Mouse (Mus musculus): ENCODE data around the gene Gna14. TPM values are rescaled to one million over a fixed set of nuclear protein-coding genes. Genes with fewer than 3 reads are reported as not detected.

Gna14 gene
- total and polyA plus RNA-seq, 2 experiments, result 1.7 to 2.7 TPM

GRCm38 (mm10) chr19:16436335-16437169 lies 990 bp downstream of the Gna14 start:
- WGBS, result 17% methylated on average over 61 of the region's 61 CpGs
- TF ChIP-seq POLR2A (IDR thresholded peaks at IDR 0.05; ENCODE audit: extremely low read depth, insufficient read depth, low read length), result no peak
- TF ChIP-seq CTCF (IDR thresholded peaks at IDR 0.05; ENCODE audit: low read depth, low read length), result no peak
- H3K9ac ChIP-seq (ENCODE audit: low read depth, low read length), result peak overlapping the region; percentile 24
- no peaks in the 10 kb centered on the region for H3K36me3 ChIP-seq (ENCODE audit: control insufficient read depth, insufficient read depth, low read length)
- H3K27ac ChIP-seq (replicated peaks; ENCODE audit: insufficient read depth, low read depth, low read length), result no peak overlapping the region
- peaks cover 9% of the 10 kb centered on the region for H3K4me1 ChIP-seq (ENCODE audit: control insufficient read depth, insufficient read depth, low read length)
- no peak for DNase-seq (ENCODE audit: extremely low read depth, low read depth, low spot score)
- no peaks in the 10 kb centered on the region for H3K79me2 ChIP-seq (ENCODE audit: control insufficient read depth, insufficient read depth, low read length)
- peak overlapping the region; percentile 51 for H3K4me3 ChIP-seq (ENCODE audit: insufficient read depth, low read depth, low read length)
- no peaks in the 10 kb centered on the region for H3K27me3 ChIP-seq (ENCODE audit: control insufficient read depth, insufficient read depth, low read length)

- TF ChIP-seq CTCF (IDR thresholded peaks at IDR 0.05; ENCODE audit: low read depth, low read length) (no peak), POLR2A (IDR thresholded peaks at IDR 0.05; ENCODE audit: extremely low read depth, insufficient read depth, low read length) (no peak)
- Histone ChIP-seq H3K36me3 (ENCODE audit: control insufficient read depth, insufficient read depth, low read length) (no peaks in the 10 kb centered on the region), H3K27me3 (ENCODE audit: control insufficient read depth, insufficient read depth, low read length) (no peaks in the 10 kb centered on the region), H3K27ac (replicated peaks; ENCODE audit: insufficient read depth, low read depth, low read length) (no peak overlapping the region), H3K4me3 (ENCODE audit: insufficient read depth, low read depth, low read length) (peak overlapping the region; percentile 51), H3K4me1 (ENCODE audit: control insufficient read depth, insufficient read depth, low read length) (peaks cover 9% of the 10 kb centered on the region), H3K9ac (ENCODE audit: low read depth, low read length) (peak overlapping the region; percentile 24; the same call in 1 of the 2 replicates), H3K79me2 (ENCODE audit: control insufficient read depth, insufficient read depth, low read length) (no peaks in the 10 kb centered on the region)
- DNase-seq (ENCODE audit: extremely low read depth, low read depth, low spot score), result no peak
- WGBS, result 95% methylated on average over 4 of the region's 4 CpGs
Measured at GRCm38 (mm10) chr19:16437170-16437483, 1.6 kb downstream of the Gna14 start.

DNA sequence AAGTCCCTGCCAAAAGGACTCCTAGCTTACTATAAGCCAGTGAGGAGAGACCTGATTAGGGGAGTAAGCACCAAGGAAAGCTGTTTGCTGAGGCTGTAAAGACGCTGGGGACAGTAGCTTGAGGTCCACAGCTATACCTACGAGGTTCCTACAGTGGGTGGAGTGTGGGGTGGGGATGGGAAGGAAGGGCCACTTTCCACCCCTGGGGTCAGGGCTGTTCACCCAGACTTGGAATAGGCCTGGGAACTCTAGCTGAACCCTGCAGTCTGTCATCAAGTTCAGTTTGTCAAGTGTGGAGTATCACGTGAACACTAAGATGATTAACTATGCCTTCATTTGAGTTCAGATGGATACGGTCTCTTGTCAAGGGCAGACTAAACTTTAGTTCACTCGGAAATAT lies 2.3 kb downstream of the Gna14 start:
- no peaks in the 10 kb centered on the region for H3K27me3 ChIP-seq (ENCODE audit: control insufficient read depth, insufficient read depth, low read length)
- peak overlapping the region; percentile 20; the same call in 1 of the 2 replicates for H3K27ac ChIP-seq (replicated peaks; ENCODE audit: insufficient read depth, low read depth, low read length)
- no peak for TF ChIP-seq CTCF (IDR thresholded peaks at IDR 0.05; ENCODE audit: low read depth, low read length)
- TF ChIP-seq POLR2A (IDR thresholded peaks at IDR 0.05; ENCODE audit: extremely low read depth, insufficient read depth, low read length), result no peak
- no peaks in the 10 kb centered on the region for H3K79me2 ChIP-seq (ENCODE audit: control insufficient read depth, insufficient read depth, low read length)
- peaks cover 9% of the 10 kb centered on the region for H3K4me1 ChIP-seq (ENCODE audit: control insufficient read depth, insufficient read depth, low read length)
- peak; percentile 74 for DNase-seq (ENCODE audit: extremely low read depth, low read depth, low spot score)
- no peak overlapping the region for H3K4me3 ChIP-seq (ENCODE audit: insufficient read depth, low read depth, low read length)
- H3K9ac ChIP-seq (ENCODE audit: low read depth, low read length), result no peak overlapping the region
- WGBS, result 71% methylated on average over 5 of the region's 5 CpGs
- H3K36me3 ChIP-seq (ENCODE audit: control insufficient read depth, insufficient read depth, low read length), result no peaks in the 10 kb centered on the region

- no peak for DNase-seq (ENCODE audit: extremely low read depth, low read depth, low spot score)
Measured at GRCm38 (mm10) chr19:16439278-16439677, 3.7 kb downstream of the Gna14 start.

GRCm38 (mm10) chr19:16439834-16440233 lies 4.3 kb downstream of the Gna14 start:
- H3K9ac ChIP-seq (ENCODE audit: low read depth, low read length), result no peak overlapping the region
- no peaks in the 10 kb centered on the region for H3K36me3 ChIP-seq (ENCODE audit: control insufficient read depth, insufficient read depth, low read length)
- no peak overlapping the region for H3K4me3 ChIP-seq (ENCODE audit: insufficient read depth, low read depth, low read length)
- no peak for TF ChIP-seq CTCF (IDR thresholded peaks at IDR 0.05; ENCODE audit: low read depth, low read length)
- no peak for TF ChIP-seq POLR2A (IDR thresholded peaks at IDR 0.05; ENCODE audit: extremely low read depth, insufficient read depth, low read length)
- H3K27ac ChIP-seq (replicated peaks; ENCODE audit: insufficient read depth, low read depth, low read length), result peak overlapping the region; percentile 2; the same call in 1 of the 2 replicates
- WGBS, result 87% methylated on average over 13 of the region's 13 CpGs
- peaks cover 9% of the 10 kb centered on the region for H3K4me1 ChIP-seq (ENCODE audit: control insufficient read depth, insufficient read depth, low read length)
- no peaks in the 10 kb centered on the region for H3K79me2 ChIP-seq (ENCODE audit: control insufficient read depth, insufficient read depth, low read length)
- no peak for DNase-seq (ENCODE audit: extremely low read depth, low read depth, low spot score)
- H3K27me3 ChIP-seq (ENCODE audit: control insufficient read depth, insufficient read depth, low read length), result no peaks in the 10 kb centered on the region

More at GRCm38 (mm10) chr19:16439278-16439677, 3.7 kb downstream of the Gna14 start:
- Histone ChIP-seq H3K9ac (ENCODE audit: low read depth, low read length) (no peak overlapping the region), H3K36me3 (ENCODE audit: control insufficient read depth, insufficient read depth, low read length) (no peaks in the 10 kb centered on the region), H3K4me1 (ENCODE audit: control insufficient read depth, insufficient read depth, low read length) (peaks cover 9% of the 10 kb centered on the region), H3K27me3 (ENCODE audit: control insufficient read depth, insufficient read depth, low read length) (no peaks in the 10 kb centered on the region), H3K4me3 (ENCODE audit: insufficient read depth, low read depth, low read length) (no peak overlapping the region), H3K79me2 (ENCODE audit: control insufficient read depth, insufficient read depth, low read length) (no peaks in the 10 kb centered on the region), H3K27ac (replicated peaks; ENCODE audit: insufficient read depth, low read depth, low read length) (peak overlapping the region; percentile 27; the same call in 1 of the 2 replicates)
- WGBS, result 80% methylated on average over 4 of the region's 4 CpGs
- TF ChIP-seq POLR2A (IDR thresholded peaks at IDR 0.05; ENCODE audit: extremely low read depth, insufficient read depth, low read length) (no peak), CTCF (IDR thresholded peaks at IDR 0.05; ENCODE audit: low read depth, low read length) (no peak)

DNA sequence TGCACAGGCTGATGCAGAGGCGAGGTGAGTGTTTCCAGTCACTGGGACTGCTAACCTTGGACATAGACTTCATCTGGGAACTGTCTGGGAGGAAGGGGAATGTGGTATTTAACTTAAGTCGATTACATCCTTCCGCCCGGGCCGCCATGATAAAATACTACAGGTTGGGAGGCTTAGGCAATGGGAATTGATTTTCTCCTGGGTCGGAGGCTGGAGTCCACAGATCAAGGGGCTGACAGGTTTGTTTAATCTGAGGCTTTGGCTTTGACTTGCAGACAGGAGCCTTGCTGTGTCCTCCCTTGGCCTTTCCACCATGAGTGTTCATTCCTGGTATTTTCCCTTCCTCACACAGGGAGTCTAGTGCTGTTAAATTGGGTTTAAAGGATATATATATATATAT lies 5.8 kb downstream of the Gna14 start:
- H3K9ac ChIP-seq (ENCODE audit: low read depth, low read length), result no peak overlapping the region
- H3K4me3 ChIP-seq (ENCODE audit: insufficient read depth, low read depth, low read length), result no peak overlapping the region
- WGBS, result 38% methylated on average over 6 of the region's 6 CpGs
- H3K4me1 ChIP-seq (ENCODE audit: control insufficient read depth, insufficient read depth, low read length), result peaks cover 2% of the 10 kb centered on the region; the same call in 1 of the 2 replicates
- peak; percentile 86 for DNase-seq (ENCODE audit: extremely low read depth, low read depth, low spot score)
- TF ChIP-seq POLR2A (IDR thresholded peaks at IDR 0.05; ENCODE audit: extremely low read depth, insufficient read depth, low read length), result no peak
- no peak for TF ChIP-seq CTCF (IDR thresholded peaks at IDR 0.05; ENCODE audit: low read depth, low read length)
- no peaks in the 10 kb centered on the region for H3K27me3 ChIP-seq (ENCODE audit: control insufficient read depth, insufficient read depth, low read length)
- no peaks in the 10 kb centered on the region for H3K79me2 ChIP-seq (ENCODE audit: control insufficient read depth, insufficient read depth, low read length)
- H3K27ac ChIP-seq (replicated peaks; ENCODE audit: insufficient read depth, low read depth, low read length), result no peak overlapping the region
- H3K36me3 ChIP-seq (ENCODE audit: control insufficient read depth, insufficient read depth, low read length), result no peaks in the 10 kb centered on the region
